Mouse (Mus musculus) liver, adult 2 months (tissue): ENCODE measurements at regions not wholly inside any gene's neighbourhood (a gene's known extent, or its start where the extent isn't known, plus 50 kb on each side); places are given as distances from the start of the nearest gene placed in this dataset.

Experiments
- DNase-seq: peaks from one replicate; pipeline ENCODE4 v3.0.0-alpha.2; 2011; ENCODE audit warnings: low read depth, low spot score; ENCODE audit errors: extremely low read depth
- H3K27ac ChIP-seq: fragments of 200-500 bp; replicated peaks from 2 replicates; pipeline ENCODE4 v1.5.1; 2012; ENCODE audit warnings: low read depth, mild to moderate bottlenecking, control low read depth, inconsistent platforms, low read length; ENCODE audit not compliant: insufficient read depth
- H3K27me3 ChIP-seq: fragments of 200-500 bp; 2 replicates; pipeline ENCODE4 v1.6.1; 2012; ENCODE audit warnings: mild to moderate bottlenecking, moderate library complexity, low read length, inconsistent platforms; ENCODE audit not compliant: control insufficient read depth, insufficient read depth
- H3K36me3 ChIP-seq: fragments of 200-500 bp; 2 replicates; pipeline ENCODE4 v1.6.1; 2012; ENCODE audit warnings: low read length, inconsistent platforms; ENCODE audit not compliant: control insufficient read depth, insufficient read depth
- H3K4me1 ChIP-seq: fragments of 200-500 bp; 2 replicates; pipeline ENCODE4 v1.6.1; 2011; ENCODE audit warnings: low read length; ENCODE audit not compliant: control insufficient read depth, insufficient read depth
- H3K4me3 ChIP-seq: fragments of 200-500 bp; 2 replicates; pipeline ENCODE4 v1.5.1; 2011; ENCODE audit warnings: low read depth, mild to moderate bottlenecking, control low read depth, low read length, moderate library complexity; ENCODE audit not compliant: insufficient read depth
- H3K79me2 ChIP-seq: fragments of 200-500 bp; 2 replicates; pipeline ENCODE4 v1.6.1; 2012; ENCODE audit warnings: inconsistent platforms, mild to moderate bottlenecking, low read length, moderate library complexity; ENCODE audit not compliant: control insufficient read depth, insufficient read depth
- H3K9ac ChIP-seq: fragments of 200-500 bp; 2 replicates; pipeline ENCODE4 v1.6.1; 2012; ENCODE audit warnings: low read depth, mild to moderate bottlenecking, control low read depth, inconsistent platforms, low read length
- CTCF ChIP-seq: fragments of 200-500 bp; IDR thresholded peaks from 2 replicates; pipeline ENCODE4 v1.5.1; 2011; ENCODE audit warnings: low read depth, low read length, control low read depth
- POLR2A ChIP-seq: fragments of 200-500 bp; IDR thresholded peaks from 2 replicates; pipeline ENCODE4 v1.6.1; 2011; ENCODE audit warnings: low read length, control low read depth; ENCODE audit not compliant: insufficient read depth; ENCODE audit errors: extremely low read depth
- WGBS: fragments of 180-500 bp; shearing (Covaris S2); methylation state at CpG from one replicate; pipeline ENCODE4 v1.1.7; 2018; 5-methylcytosine and 5-hydroxymethylcytosine counted together

- DNase-seq = no peak
- 49% methylated on average over 2 of the region's 2 CpGs for WGBS
- Histone ChIP-seq H3K4me1 (no peaks in the 10 kb centered on the region), H3K36me3 (no peaks in the 10 kb centered on the region), H3K79me2 (no peaks in the 10 kb centered on the region), H3K4me3 (no peak overlapping the region), H3K27me3 (no peaks in the 10 kb centered on the region), H3K27ac (no peak overlapping the region), H3K9ac (no peak overlapping the region)
- TF ChIP-seq POLR2A (no peak), CTCF (no peak)
These were observed 255.6 kb upstream of the Adgrl4 start for GRCm38 (mm10) chr3:151182132-151182531.

GRCm38 (mm10) chr3:151192092-151192491 is 245.6 kb upstream of the Adgrl4 start:
- Histone ChIP-seq H3K4me3 (no peak overlapping the region), H3K9ac (no peak overlapping the region), H3K79me2 (no peaks in the 10 kb centered on the region), H3K27ac (no peak overlapping the region), H3K4me1 (no peaks in the 10 kb centered on the region), H3K36me3 (no peaks in the 10 kb centered on the region), H3K27me3 (no peaks in the 10 kb centered on the region)
- whole genome bisulfite sequencing = 59% methylated on average over 2 of the region's 2 CpGs
- TF ChIP-seq CTCF (no peak), POLR2A (no peak)
- no peak for DNase-seq

DNA sequence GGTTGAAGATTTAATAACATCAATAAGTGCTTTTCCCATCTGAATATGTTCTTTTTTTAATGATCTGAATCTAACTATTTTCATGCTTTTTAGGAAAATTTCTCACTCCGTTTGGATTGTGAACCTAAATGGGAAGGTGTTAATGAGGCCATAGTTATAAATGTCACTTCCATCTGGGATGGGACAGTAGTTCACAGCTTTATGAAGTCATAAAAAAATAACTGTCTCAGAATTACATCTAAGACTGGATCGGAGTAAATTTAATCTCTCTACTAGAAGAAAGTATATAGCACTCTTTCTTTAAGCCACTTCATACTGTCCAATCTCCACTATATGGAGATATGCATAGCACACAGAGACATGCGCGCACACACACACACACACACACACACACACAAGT is 226.7 kb upstream of the Adgrl4 start:
- TF ChIP-seq POLR2A = no peak
- no peak for TF ChIP-seq CTCF
- DNase-seq = no peak
- 89% methylated on average over 4 of the region's 4 CpGs for WGBS
- no peak overlapping the region for H3K4me3 ChIP-seq
- no peaks in the 10 kb centered on the region for H3K27me3 ChIP-seq
- H3K9ac ChIP-seq = no peak overlapping the region
- no peaks in the 10 kb centered on the region for H3K79me2 ChIP-seq
- no peak overlapping the region for H3K27ac ChIP-seq
- H3K36me3 ChIP-seq = no peaks in the 10 kb centered on the region
- H3K4me1 ChIP-seq = no peaks in the 10 kb centered on the region

GRCm38 (mm10) chr3:151216764-151217502 is 220.8 kb upstream of the Adgrl4 start:
- 54% methylated on average over 3 of the region's 3 CpGs for WGBS
- H3K36me3 ChIP-seq = no peaks in the 10 kb centered on the region
- no peak overlapping the region for H3K27ac ChIP-seq
- H3K9ac ChIP-seq = no peak overlapping the region
- no peaks in the 10 kb centered on the region for H3K27me3 ChIP-seq
- no peaks in the 10 kb centered on the region for H3K4me1 ChIP-seq
- H3K4me3 ChIP-seq = no peak overlapping the region
- no peak for TF ChIP-seq CTCF
- TF ChIP-seq POLR2A = no peak
- no peaks in the 10 kb centered on the region for H3K79me2 ChIP-seq
- no peak for DNase-seq

DNA sequence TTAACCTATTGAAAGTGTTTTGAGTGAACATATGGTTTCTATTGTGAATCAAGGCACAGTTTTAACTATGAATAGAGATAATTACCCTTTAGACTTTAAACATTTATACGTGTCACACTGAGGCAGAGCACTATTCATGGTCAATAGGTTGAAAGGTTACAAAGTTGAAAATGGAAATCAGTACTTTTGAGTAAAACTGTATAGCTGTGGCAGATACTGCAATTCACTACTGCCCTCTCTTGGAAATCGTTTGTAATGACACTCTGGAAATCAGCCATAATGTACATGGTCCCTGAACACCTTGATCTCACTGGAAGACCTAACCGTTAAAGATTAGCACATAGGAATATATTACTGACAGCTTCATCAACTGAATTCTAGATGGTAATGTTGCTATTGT is 215.3 kb upstream of the Adgrl4 start:
- no peak overlapping the region for H3K27ac ChIP-seq
- 13% methylated on average over 3 of the region's 3 CpGs for WGBS
- no peaks in the 10 kb centered on the region for H3K36me3 ChIP-seq
- no peaks in the 10 kb centered on the region for H3K79me2 ChIP-seq
- peak; percentile 14 for DNase-seq
- no peaks in the 10 kb centered on the region for H3K4me1 ChIP-seq
- H3K9ac ChIP-seq = no peak overlapping the region
- no peaks in the 10 kb centered on the region for H3K27me3 ChIP-seq
- H3K4me3 ChIP-seq = no peak overlapping the region
- TF ChIP-seq CTCF = peak; percentile 44
- TF ChIP-seq POLR2A = no peak

DNA sequence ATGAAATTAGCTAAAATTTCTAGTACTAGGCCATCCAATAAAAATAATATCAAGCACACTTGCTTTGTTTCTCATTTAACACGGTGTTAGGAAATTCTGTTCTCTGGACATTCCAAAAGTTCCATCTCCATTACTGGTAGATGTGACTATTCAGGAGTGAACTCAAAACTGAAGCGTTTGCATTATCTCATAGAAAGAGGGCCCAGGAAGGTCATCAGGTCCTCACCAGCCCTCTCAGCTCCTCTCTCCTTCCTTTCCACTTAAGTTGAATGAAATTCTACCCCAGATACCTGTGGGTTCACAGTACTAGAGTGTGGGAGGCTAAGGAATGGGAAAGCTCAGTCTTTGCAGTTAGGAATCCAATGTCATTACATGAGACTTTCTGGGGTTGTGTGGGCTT is 185.2 kb upstream of the Adgrl4 start:
- H3K27me3 ChIP-seq = no peaks in the 10 kb centered on the region
- H3K79me2 ChIP-seq = no peaks in the 10 kb centered on the region
- DNase-seq = no peak
- TF ChIP-seq CTCF (no peak), POLR2A (no peak)
- 73% methylated on average over 2 of the region's 2 CpGs for WGBS
- H3K27ac ChIP-seq = no peak overlapping the region
- no peak overlapping the region for H3K4me3 ChIP-seq
- H3K36me3 ChIP-seq = no peaks in the 10 kb centered on the region
- H3K4me1 ChIP-seq = no peaks in the 10 kb centered on the region
- H3K9ac ChIP-seq = no peak overlapping the region
